Mouse (Mus musculus) adrenal gland, postnatal 36 days (tissue): ENCODE measurements around the gene Tmbim6. TPM values are rescaled to one million over a fixed set of nuclear protein-coding genes. Genes with fewer than 3 reads are reported as not detected.

Source experiments
- DNase-seq, 2 experiments: peaks; one replicate each; pipeline ENCODE4 v3.0.0; 2021; ENCODE audit warnings: mixed read lengths in 1 of 2
- long read RNA-seq, 2 experiments: library from polyadenylated mRNA; stranded (forward); transcript quantifications; one replicate each; pipeline ENCODE4 v2.0.0; 2021; ENCODE audit warnings: borderline sequencing depth in 2 of 2
- total RNA-seq, 2 experiments: library from RNA; stranded (reverse); gene quantifications; 2 replicates each; pipeline ENCODE4 v1.2.3; 2021

The Tmbim6 gene
- total RNA-seq: 100 to 1,000 TPM; 506 to 839 TPM
- long read RNA-seq, experiment 1, transcript Tmbim6-202 (10 exons, 944 nt): minor isoform, 14 of 857 reads
- long read RNA-seq, experiment 1, transcript Tmbim6-204 (4 exons, 852 nt): minor isoform, 7 of 857 reads
- long read RNA-seq, experiment 1, transcript Tmbim6-205 (11 exons, 871 nt): minor isoform, 6 of 857 reads
- long read RNA-seq, experiment 1, transcript Tmbim6-201 (10 exons, 2,452 nt): major isoform, 667 of 857 reads
- long read RNA-seq, experiment 1, partial matches to known transcripts: 101 of 857 reads
- long read RNA-seq, experiment 1, other reads (novel, unspliced or antisense): 58 of 857 reads
- long read RNA-seq, experiment 2, transcript Tmbim6-201 (10 exons, 2,452 nt): major isoform, 233 of 282 reads
- long read RNA-seq, experiment 2, partial matches to known transcripts: 34 of 282 reads
- long read RNA-seq, experiment 2, other reads (novel, unspliced or antisense): 3 of 282 reads

GRCm38 (mm10) chr15:99392486-99393385, at the start of gene Tmbim6:
Gene Tmbim6 (plus strand): TSS chr15:99392882.
- DNase-seq: peak; percentile 99

GRCm38 (mm10) chr15:99343414-99344147, 49.1 kb upstream of the Tmbim6 start:
- peak in 1 of 2 experiments; percentile 31 for DNase-seq

- DNase-seq: no peak
Measured at GRCm38 (mm10) chr15:99344148-99344870, 48.4 kb upstream of the Tmbim6 start.

DNA sequence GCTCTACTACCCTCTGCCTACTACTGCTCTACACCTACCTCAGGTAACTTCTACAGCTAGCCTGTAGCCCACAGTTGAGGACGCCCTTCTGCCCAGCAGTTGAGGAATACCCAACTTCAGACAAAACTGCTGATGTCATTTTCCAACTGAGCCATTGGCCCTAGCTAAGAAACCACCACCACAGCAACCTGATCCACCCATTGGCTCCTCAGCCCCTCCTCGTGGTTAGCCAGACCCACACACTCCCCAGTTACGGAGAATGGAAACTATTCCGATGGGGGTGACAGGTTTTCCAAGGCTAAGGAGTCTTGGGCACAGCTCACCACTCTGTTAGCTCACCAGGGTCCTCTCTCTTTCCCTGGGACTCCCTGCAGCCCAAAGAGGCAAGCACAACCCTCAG, 47.7 kb upstream of the Tmbim6 start:
- no peak for DNase-seq

GRCm38 (mm10) chr15:99351610-99352009, 41.1 kb upstream of the Tmbim6 start:
- no peak for DNase-seq

GRCm38 (mm10) chr15:99352306-99352705, 40.4 kb upstream of the Tmbim6 start:
- DNase-seq: no peak

- no peak for DNase-seq
Measured at GRCm38 (mm10) chr15:99355660-99356059, 37.0 kb upstream of the Tmbim6 start.

DNA sequence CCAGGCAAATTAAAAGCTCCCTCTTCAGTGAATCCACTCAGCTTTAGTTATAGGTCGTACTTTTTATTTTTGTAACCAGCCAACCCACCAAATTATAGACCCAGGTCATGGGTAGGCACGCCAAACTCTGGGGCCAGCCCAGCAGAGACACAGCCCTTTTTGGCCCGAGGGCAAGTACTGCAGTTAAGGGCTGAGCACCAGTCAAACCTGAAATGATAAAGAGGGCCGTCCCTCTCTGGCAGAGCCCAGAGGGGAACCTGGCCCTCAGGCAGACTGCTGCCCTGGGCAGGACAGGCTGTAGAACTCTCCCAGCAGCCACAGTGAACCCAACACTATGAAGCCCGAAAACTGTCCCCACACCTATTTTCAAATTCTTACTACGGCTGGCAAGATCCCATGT, 36.2 kb upstream of the Tmbim6 start:
- DNase-seq: no peak

- DNase-seq: no peak
Measured at GRCm38 (mm10) chr15:99358952-99359351, 33.7 kb upstream of the Tmbim6 start.

GRCm38 (mm10) chr15:99364022-99364530, 28.6 kb upstream of the Tmbim6 start:
- DNase-seq: no peak

DNA sequence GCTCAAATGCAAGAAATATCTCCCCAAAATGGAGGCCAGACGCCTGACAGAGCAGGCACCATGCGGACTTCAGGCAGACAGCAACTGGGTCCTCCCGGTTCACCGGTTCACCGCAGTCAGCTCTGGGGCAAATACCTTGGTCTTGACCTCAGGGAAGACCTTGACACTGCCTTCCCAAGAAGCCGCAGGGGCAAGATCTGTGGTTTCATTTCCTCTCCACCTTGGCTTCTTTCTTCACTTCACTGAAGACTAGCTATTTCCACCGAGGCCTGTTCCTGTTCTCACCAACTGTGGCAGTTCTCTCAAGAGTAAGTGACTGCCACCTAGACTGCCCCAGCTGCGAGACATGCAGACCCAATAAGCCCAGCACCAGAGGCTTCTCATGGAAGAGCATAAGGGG, 27.8 kb upstream of the Tmbim6 start:
- no peak for DNase-seq

DNA sequence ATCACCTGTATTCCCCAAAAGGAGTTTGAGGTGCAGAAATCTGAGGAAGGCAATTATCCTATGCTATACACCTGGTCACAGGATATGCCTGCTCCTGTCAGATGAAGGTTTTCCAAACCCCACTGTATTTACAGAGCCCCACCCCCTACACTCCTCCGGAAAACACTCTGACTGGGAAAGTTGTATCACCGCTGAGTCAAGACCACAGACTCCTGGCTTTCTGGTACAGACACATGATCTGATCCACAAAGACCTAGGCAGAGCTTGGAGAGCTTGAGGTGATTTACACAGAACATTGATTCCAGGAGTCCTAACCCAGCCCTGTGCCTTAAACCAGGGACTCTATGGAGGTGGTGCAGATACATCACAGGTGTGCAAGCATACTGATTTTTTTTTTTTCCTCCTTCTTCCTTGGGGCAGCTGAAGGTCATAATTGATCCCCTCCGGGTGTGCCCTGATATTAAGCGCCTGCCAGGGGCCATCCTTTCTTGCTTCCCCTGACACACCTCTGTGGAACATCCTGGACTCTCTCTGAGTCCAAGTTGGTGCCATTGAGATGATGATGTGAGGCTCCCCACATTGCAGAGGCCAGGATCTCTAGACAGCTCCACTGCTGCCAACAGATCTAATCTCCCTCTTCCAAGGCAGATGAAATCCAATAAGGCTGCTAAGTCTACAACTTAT, 24.0 kb upstream of the Tmbim6 start:
- DNase-seq: no peak

DNA sequence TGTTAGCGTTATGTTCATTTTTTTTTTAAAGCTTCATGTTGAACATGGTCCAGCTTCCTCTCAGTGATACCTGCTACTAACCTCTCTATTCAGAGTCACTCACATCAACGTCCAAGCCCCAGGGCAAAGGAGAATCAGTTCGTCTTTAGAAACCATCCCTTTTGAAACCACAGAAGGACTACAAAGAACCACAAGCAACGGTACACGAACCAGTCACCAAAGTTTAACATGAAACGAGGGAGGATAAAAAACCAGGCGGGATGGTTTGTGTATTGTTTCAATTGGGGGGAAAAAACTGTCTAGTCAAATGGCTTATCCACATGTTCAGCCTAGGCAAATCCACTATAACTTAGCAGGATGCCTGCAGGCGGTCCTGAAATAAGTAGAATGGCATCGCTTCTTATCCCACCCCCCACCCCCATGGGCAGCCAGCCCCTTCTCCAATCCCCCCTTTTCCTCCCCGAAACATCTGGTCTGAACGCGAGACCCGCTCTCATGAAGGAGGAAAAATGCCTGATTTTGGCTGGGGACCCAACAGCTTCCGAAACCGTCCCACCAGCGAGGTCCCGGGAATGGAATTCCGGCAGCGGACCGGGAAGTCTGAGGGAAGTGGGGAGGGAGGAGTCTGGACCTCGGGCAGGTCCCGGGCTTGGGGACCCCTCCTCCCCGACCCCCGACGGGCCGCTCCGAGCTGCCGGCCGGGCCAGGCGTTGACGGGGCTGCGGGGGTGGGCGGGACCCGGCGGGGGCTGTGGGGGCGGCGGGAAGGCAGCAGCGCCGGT, 23.1 kb upstream of the Tmbim6 start:
- peak; percentile 49 to 58 for DNase-seq

- DNase-seq: peak; percentile 97 to 98
Measured at GRCm38 (mm10) chr15:99370259-99370691, 22.4 kb upstream of the Tmbim6 start, which contains the start of gene Fmnl3. Gene Fmnl3 (minus strand): TSS chr15:99370482.

DNA sequence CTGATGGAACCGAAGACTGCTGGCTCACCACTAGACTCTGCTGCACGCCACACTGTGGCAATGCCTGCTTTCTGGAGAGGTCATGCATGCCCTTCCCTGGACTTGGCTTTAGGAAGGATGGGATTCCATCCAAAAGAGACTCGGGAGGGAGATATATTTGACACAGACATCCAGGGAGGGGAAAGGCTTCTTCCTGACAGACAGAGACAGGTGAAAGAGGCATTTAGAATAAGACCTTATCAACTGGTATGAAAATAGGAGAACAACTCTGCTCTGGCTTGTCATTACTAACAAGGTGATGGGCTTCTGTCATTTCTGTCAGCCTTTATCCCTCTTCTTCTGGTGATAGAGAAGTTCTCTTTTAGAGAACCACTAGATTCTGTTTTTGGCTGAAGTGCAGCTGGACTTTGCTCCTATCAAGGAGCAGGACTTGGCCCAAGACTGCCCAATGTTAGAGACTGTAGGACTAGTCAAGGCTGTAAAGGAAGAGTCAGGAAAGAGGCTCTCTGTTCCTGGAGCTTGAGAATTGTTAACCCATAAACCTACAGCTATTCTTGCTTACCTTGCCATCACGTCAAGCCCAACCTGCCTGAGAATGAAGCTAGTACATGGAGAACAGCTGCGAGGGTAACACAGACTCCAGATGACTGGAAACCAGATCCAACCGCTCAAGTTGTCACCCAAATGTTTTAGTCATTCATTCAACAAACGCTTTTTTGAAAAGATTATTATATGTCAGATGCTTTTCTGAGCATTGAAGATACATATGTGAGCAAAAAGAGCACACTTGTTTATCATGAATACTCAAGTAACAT, 20.9 kb upstream of the Tmbim6 start:
- no peak for DNase-seq

GRCm38 (mm10) chr15:99372761-99373160, 19.9 kb upstream of the Tmbim6 start:
- peak; percentile 74 to 84 for DNase-seq

DNA sequence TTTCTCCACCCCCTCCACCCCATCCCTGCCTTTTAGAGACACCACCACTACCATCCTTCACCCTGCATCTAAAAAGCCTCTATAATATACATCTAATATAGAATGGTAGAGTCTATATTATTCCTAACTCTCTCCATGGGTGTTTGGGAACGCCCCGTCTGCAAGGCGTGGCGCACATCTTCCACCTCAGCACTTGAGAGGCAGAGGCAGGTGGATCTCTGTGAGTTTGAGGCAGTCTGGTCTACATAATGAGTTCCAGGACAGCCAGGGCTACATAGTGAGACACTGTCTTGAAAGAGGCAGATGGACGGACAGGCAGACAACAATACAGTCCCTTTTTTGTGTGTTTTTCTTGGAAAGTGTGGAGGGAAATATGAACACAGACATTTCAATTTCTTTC, 17.6 kb upstream of the Tmbim6 start:
- DNase-seq: no peak

DNA sequence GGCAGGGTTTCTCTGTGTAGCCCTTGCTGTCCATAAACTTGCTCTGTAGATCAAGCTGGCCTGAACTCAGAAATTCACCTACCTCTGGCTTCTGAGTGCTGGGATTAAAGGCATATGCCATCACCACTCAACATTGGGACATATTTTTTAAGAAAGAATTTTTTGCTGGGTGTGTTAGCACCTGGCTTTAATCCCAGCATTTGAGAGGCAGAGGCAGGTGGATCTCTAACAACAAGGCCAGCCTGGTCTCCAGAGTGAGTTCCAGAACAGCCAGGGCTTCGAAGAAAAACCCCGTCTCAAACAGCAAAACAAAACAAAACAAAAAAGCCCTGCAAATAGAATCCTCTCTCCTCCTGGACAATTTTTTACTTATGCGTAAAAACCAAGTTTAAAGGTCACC, 17.1 kb upstream of the Tmbim6 start:
- no peak for DNase-seq

DNA sequence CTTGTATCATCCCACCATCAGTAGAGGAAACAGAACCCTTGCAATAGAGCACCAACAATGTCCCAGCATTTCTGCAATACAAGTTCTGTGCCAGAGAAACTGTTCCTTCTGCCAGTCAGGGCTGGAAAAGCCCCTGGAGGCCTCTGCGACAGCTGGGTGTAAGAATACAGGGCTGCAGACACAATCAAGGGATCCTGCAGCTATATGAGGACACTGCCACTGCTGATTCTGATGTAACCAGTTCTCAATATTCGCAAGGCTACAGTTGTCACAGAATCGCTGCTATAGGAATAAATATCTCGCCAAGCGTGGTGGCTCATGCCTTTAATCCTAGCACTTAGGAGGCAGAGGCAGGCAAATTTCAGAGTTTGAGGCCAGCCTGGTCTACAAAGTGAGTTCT, 16.4 kb upstream of the Tmbim6 start:
- DNase-seq: no peak
